Mouse (Mus musculus) hindbrain, embryonic 11.5 days (tissue): Measurements from ENCODE around the gene Rbfox1. TPM values are rescaled to one million over a fixed set of nuclear protein-coding genes. Genes with fewer than 3 reads are reported as not detected.

Experiments
- ATAC-seq: fragments of 200-750 bp; cut with Nextera tagmentation; 2 replicates; pipeline ENCODE4 v1.8.0; 2017; ENCODE audit warnings: mild to moderate bottlenecking, moderate TSS enrichment, moderate library complexity; ENCODE audit not compliant: low FRiP score
- DNase-seq: peaks from one replicate; pipeline ENCODE4 v3.0.0-alpha.2; 2015; ENCODE audit warnings: low spot score
- H3K27ac ChIP-seq: fragments of 300-500 bp; sonication (generic); 2 replicates; pipeline ENCODE4 v1.5.1; 2014; ENCODE audit warnings: mild to moderate bottlenecking, low read depth, low read length
- H3K27me3 ChIP-seq: fragments of 300-500 bp; sonication (generic); 2 replicates; pipeline ENCODE4 v1.6.1; 2014; ENCODE audit warnings: mild to moderate bottlenecking, low read length, moderate library complexity, mixed read lengths; ENCODE audit not compliant: control insufficient read depth, insufficient read depth
- H3K36me3 ChIP-seq: fragments of 300-500 bp; sonication (generic); 2 replicates; pipeline ENCODE4 v1.6.1; 2014; ENCODE audit warnings: mild to moderate bottlenecking, low read length, moderate library complexity, mixed read lengths; ENCODE audit not compliant: control insufficient read depth, insufficient read depth
- H3K4me1 ChIP-seq: fragments of 300-500 bp; sonication (generic); replicated peaks from 2 replicates; pipeline ENCODE4 v1.6.1; 2014; ENCODE audit warnings: low read length, mixed read lengths; ENCODE audit not compliant: control insufficient read depth, insufficient read depth
- H3K4me2 ChIP-seq: fragments of 300-500 bp; sonication (generic); replicated peaks from 2 replicates; pipeline ENCODE4 v1.6.1; 2014; ENCODE audit warnings: mild to moderate bottlenecking, low read depth, low read length
- H3K4me3 ChIP-seq: fragments of 300-500 bp; sonication (generic); 2 replicates; pipeline ENCODE4 v1.5.1; 2014; ENCODE audit warnings: low read depth, low read length
- H3K9ac ChIP-seq: fragments of 300-500 bp; sonication (generic); 2 replicates; pipeline ENCODE4 v1.6.1; 2014; ENCODE audit warnings: low read depth, low read length
- H3K9me3 ChIP-seq: fragments of 300-500 bp; sonication (generic); 2 replicates; pipeline ENCODE4 v1.6.1; 2016; ENCODE audit warnings: low read length; ENCODE audit not compliant: control insufficient read depth
- WGBS: fragments of 180-500 bp; shearing (Covaris S2); extraction: QIAGEN DNeasy Blood & Tissue Kit; methylation state at CpG from one replicate; pipeline ENCODE4 v1.1.7; 2014; 5-methylcytosine and 5-hydroxymethylcytosine counted together
- polyA plus RNA-seq: library from polyadenylated mRNA; unstranded; fragments of >200 nt; fragmentation: Nextera tagmentation; extraction: Ambion mirVana; gene quantifications from 2 replicates; pipeline ENCODE4 v1.2.1, GENCODE M21; 2014

Gene Rbfox1
- polyA plus RNA-seq, 1 experiment from 2014 or later: 20.3 TPM

GRCm38 (mm10) chr16:7212756-7213155 is 1327.6 kb downstream of the Rbfox1 start:
- no peak overlapping the region for H3K4me3 ChIP-seq
- no peaks in the 10 kb centered on the region for H3K9me3 ChIP-seq
- 75% methylated on average over 4 of the region's 4 CpGs for WGBS
- no peaks in the 10 kb centered on the region for H3K4me1 ChIP-seq
- H3K9ac ChIP-seq: no peak overlapping the region
- no peak overlapping the region for H3K27ac ChIP-seq
- DNase-seq (no peak), ATAC-seq (no peak)
- no peaks in the 10 kb centered on the region for H3K27me3 ChIP-seq
- H3K4me2 ChIP-seq: no peak overlapping the region
- H3K36me3 ChIP-seq: no peaks in the 10 kb centered on the region

- 91% methylated on average over 2 of the region's 2 CpGs for WGBS
- H3K4me2 ChIP-seq: no peak overlapping the region
- no peak overlapping the region for H3K9ac ChIP-seq
- H3K9me3 ChIP-seq: no peaks in the 10 kb centered on the region
- H3K36me3 ChIP-seq: no peaks in the 10 kb centered on the region
- H3K27me3 ChIP-seq: no peaks in the 10 kb centered on the region
- H3K4me1 ChIP-seq: no peaks in the 10 kb centered on the region
- ATAC-seq: no peak
- no peak for DNase-seq
- no peak overlapping the region for H3K27ac ChIP-seq
- H3K4me3 ChIP-seq: no peak overlapping the region
Observed at GRCm38 (mm10) chr16:7223265-7223664, 1338.1 kb downstream of the Rbfox1 start.

GRCm38 (mm10) chr16:7226000-7226399 is 1340.8 kb downstream of the Rbfox1 start:
- H3K27ac ChIP-seq: no peak overlapping the region
- 91% methylated on average over 3 of the region's 3 CpGs for WGBS
- DNase-seq (no peak), ATAC-seq (no peak)
- H3K9me3 ChIP-seq: no peaks in the 10 kb centered on the region
- H3K27me3 ChIP-seq: no peaks in the 10 kb centered on the region
- no peak overlapping the region for H3K9ac ChIP-seq
- H3K4me1 ChIP-seq: no peaks in the 10 kb centered on the region
- H3K4me2 ChIP-seq: no peak overlapping the region
- H3K4me3 ChIP-seq: no peak overlapping the region
- no peaks in the 10 kb centered on the region for H3K36me3 ChIP-seq

- Histone ChIP-seq H3K27ac (no peak overlapping the region), H3K27me3 (no peaks in the 10 kb centered on the region), H3K4me3 (no peak overlapping the region), H3K9me3 (no peaks in the 10 kb centered on the region), H3K9ac (no peak overlapping the region), H3K36me3 (no peaks in the 10 kb centered on the region), H3K4me1 (no peaks in the 10 kb centered on the region), H3K4me2 (no peak overlapping the region)
- 92% methylated on average over 5 of the region's 5 CpGs for WGBS
- no peak for DNase-seq
- no peak for ATAC-seq
Observed at GRCm38 (mm10) chr16:7228246-7228645, 1343.1 kb downstream of the Rbfox1 start.

GRCm38 (mm10) chr16:7229232-7229631 is 1344.1 kb downstream of the Rbfox1 start:
- Histone ChIP-seq H3K27ac (no peak overlapping the region), H3K9me3 (no peaks in the 10 kb centered on the region), H3K4me1 (no peaks in the 10 kb centered on the region), H3K36me3 (no peaks in the 10 kb centered on the region), H3K9ac (no peak overlapping the region), H3K4me2 (no peak overlapping the region), H3K27me3 (no peaks in the 10 kb centered on the region), H3K4me3 (no peak overlapping the region)
- 81% methylated on average over 4 of the region's 4 CpGs for WGBS
- ATAC-seq (no peak), DNase-seq (no peak)

GRCm38 (mm10) chr16:7241627-7242026 is 1356.5 kb downstream of the Rbfox1 start:
- Histone ChIP-seq H3K4me1 (no peaks in the 10 kb centered on the region), H3K4me3 (no peak overlapping the region), H3K9ac (no peak overlapping the region), H3K36me3 (no peaks in the 10 kb centered on the region), H3K4me2 (no peak overlapping the region), H3K9me3 (no peaks in the 10 kb centered on the region), H3K27ac (no peak overlapping the region), H3K27me3 (no peaks in the 10 kb centered on the region)
- ATAC-seq (no peak), DNase-seq (no peak)
- 81% methylated on average over 3 of the region's 3 CpGs for WGBS

- no peak overlapping the region for H3K4me2 ChIP-seq
- H3K9me3 ChIP-seq: no peaks in the 10 kb centered on the region
- no peak for DNase-seq
- 83% methylated on average over 3 of the region's 3 CpGs for WGBS
- no peak overlapping the region for H3K4me3 ChIP-seq
- no peak overlapping the region for H3K27ac ChIP-seq
- no peak for ATAC-seq
- no peaks in the 10 kb centered on the region for H3K36me3 ChIP-seq
- H3K9ac ChIP-seq: no peak overlapping the region
- no peaks in the 10 kb centered on the region for H3K4me1 ChIP-seq
- no peaks in the 10 kb centered on the region for H3K27me3 ChIP-seq
Observed at GRCm38 (mm10) chr16:7242501-7242900, 1357.3 kb downstream of the Rbfox1 start.

GRCm38 (mm10) chr16:7244382-7244781 is 1359.2 kb downstream of the Rbfox1 start:
- no peak for ATAC-seq
- Histone ChIP-seq H3K4me1 (no peaks in the 10 kb centered on the region), H3K4me3 (no peak overlapping the region), H3K27me3 (no peaks in the 10 kb centered on the region), H3K4me2 (no peak overlapping the region), H3K9ac (no peak overlapping the region), H3K36me3 (no peaks in the 10 kb centered on the region), H3K9me3 (no peaks in the 10 kb centered on the region), H3K27ac (no peak overlapping the region)
- DNase-seq: no peak
- 81% methylated on average over 1 of the region's 1 CpGs for WGBS

- H3K27ac ChIP-seq: no peak overlapping the region
- no peak overlapping the region for H3K9ac ChIP-seq
- no peaks in the 10 kb centered on the region for H3K4me1 ChIP-seq
- no peaks in the 10 kb centered on the region for H3K27me3 ChIP-seq
- DNase-seq (no peak), ATAC-seq (no peak)
- H3K36me3 ChIP-seq: no peaks in the 10 kb centered on the region
- H3K4me3 ChIP-seq: no peak overlapping the region
- 82% methylated on average over 4 of the region's 4 CpGs for WGBS
- no peak overlapping the region for H3K4me2 ChIP-seq
- no peaks in the 10 kb centered on the region for H3K9me3 ChIP-seq
Observed at GRCm38 (mm10) chr16:7251696-7252095, 1366.5 kb downstream of the Rbfox1 start.
